Mouse (Mus musculus) layer of hippocampus, adult 2 months (tissue): Measurements from ENCODE around the gene Rtel1. TPM values are rescaled to one million over a fixed set of nuclear protein-coding genes. Genes with fewer than 3 reads are reported as not detected.

ENCODE experiments used
- DNase-seq, 2 experiments: peaks; one replicate each; pipeline ENCODE4 v3.0.0; 2022; ENCODE audit warnings: low spot score in 2 of 2
- H3K27ac ChIP-seq: fragments of 200-600 bp; 2 replicates; pipeline ENCODE4 v1.8.1; 2022
- H3K4me3 ChIP-seq: fragments of 200-600 bp; 2 replicates; pipeline ENCODE4 v1.8.1; 2022; ENCODE audit warnings: mild to moderate bottlenecking
- CTCF ChIP-seq: fragments of 200-600 bp; conservative IDR thresholded peaks from 2 replicates; pipeline ENCODE4 v1.8.1; 2022; ENCODE audit warnings: antibody characterized with exemption, mild to moderate bottlenecking, moderate library complexity
- total RNA-seq, 2 experiments: library from RNA; stranded (reverse); gene quantifications; 2 replicates each; pipeline ENCODE4 v1.2.3; 2021

Rtel1 gene
- total RNA-seq, 2 experiments from 2014 or later, result 37.1 to 40.7 TPM

GRCm38 (mm10) chr2:181381631-181382306 lies 62.2 kb downstream of the Rtel1 start:
- DNase-seq, result no peak
- no peak for TF ChIP-seq CTCF
- Histone ChIP-seq H3K27ac (no peak overlapping the region), H3K4me3 (no peak overlapping the region)

- DNase-seq, result no peak
- Histone ChIP-seq H3K4me3 (no peak overlapping the region), H3K27ac (no peak overlapping the region)
- TF ChIP-seq CTCF, result no peak
Observed at GRCm38 (mm10) chr2:181384463-181384862, 64.9 kb downstream of the Rtel1 start.

GRCm38 (mm10) chr2:181384919-181385391 lies 65.4 kb downstream of the Rtel1 start:
- no peak for TF ChIP-seq CTCF
- Histone ChIP-seq H3K27ac (peak overlapping the region; percentile 62), H3K4me3 (no peak overlapping the region)
- DNase-seq, result peak in 1 of 2 experiments; percentile 37

GRCm38 (mm10) chr2:181385885-181386284 lies 66.3 kb downstream of the Rtel1 start:
- peak; percentile 44 to 67 for DNase-seq
- no peak for TF ChIP-seq CTCF
- H3K27ac ChIP-seq, result peak overlapping the region; percentile 62
- no peak overlapping the region for H3K4me3 ChIP-seq

- DNase-seq, result no peak
- no peak overlapping the region for H3K27ac ChIP-seq
- TF ChIP-seq CTCF, result no peak
Observed at GRCm38 (mm10) chr2:181386663-181387210, 67.2 kb downstream of the Rtel1 start.

GRCm38 (mm10) chr2:181390136-181390870 lies 70.8 kb downstream of the Rtel1 start:
- no peak for DNase-seq
- Histone ChIP-seq H3K4me3 (no peak overlapping the region), H3K27ac (no peak overlapping the region)
- no peak for TF ChIP-seq CTCF

More at GRCm38 (mm10) chr2:181386663-181387210, 67.2 kb downstream of the Rtel1 start:
- no peak overlapping the region for H3K4me3 ChIP-seq

- DNase-seq, result no peak
- no peak for TF ChIP-seq CTCF
- no peak overlapping the region for H3K4me3 ChIP-seq
- H3K27ac ChIP-seq, result no peak overlapping the region
Observed at GRCm38 (mm10) chr2:181391022-181391421, 71.5 kb downstream of the Rtel1 start.

GRCm38 (mm10) chr2:181391541-181391940 lies 72.0 kb downstream of the Rtel1 start:
- Histone ChIP-seq H3K27ac (no peak overlapping the region), H3K4me3 (no peak overlapping the region)
- DNase-seq, result no peak
- TF ChIP-seq CTCF, result no peak

- DNase-seq, result peak; percentile 83 to 87
- Histone ChIP-seq H3K27ac (no peak overlapping the region), H3K4me3 (no peak overlapping the region)
- TF ChIP-seq CTCF, result peak; percentile 96
Observed at GRCm38 (mm10) chr2:181392600-181393213, 73.2 kb downstream of the Rtel1 start.

GRCm38 (mm10) chr2:181394086-181394485 lies 74.5 kb downstream of the Rtel1 start:
- no peak overlapping the region for H3K4me3 ChIP-seq
- DNase-seq, result no peak
- H3K27ac ChIP-seq, result no peak overlapping the region
- no peak for TF ChIP-seq CTCF

- TF ChIP-seq CTCF, result no peak
- no peak for DNase-seq
- H3K4me3 ChIP-seq, result no peak overlapping the region
- H3K27ac ChIP-seq, result no peak overlapping the region
Observed at GRCm38 (mm10) chr2:181397207-181397761, 77.7 kb downstream of the Rtel1 start.

GRCm38 (mm10) chr2:181401497-181401896 lies 82.0 kb downstream of the Rtel1 start:
- TF ChIP-seq CTCF, result no peak
- Histone ChIP-seq H3K4me3 (no peak overlapping the region), H3K27ac (no peak overlapping the region)
- DNase-seq, result no peak

- no peak for TF ChIP-seq CTCF
- no peak overlapping the region for H3K4me3 ChIP-seq
- H3K27ac ChIP-seq, result no peak overlapping the region
- DNase-seq, result no peak
Observed at GRCm38 (mm10) chr2:181403722-181404121, 84.2 kb downstream of the Rtel1 start.

Other genes starting within 250 kb of the Rtel1 start
- gene Kcnq2, start 184.4 kb upstream of the Rtel1 start, total RNA-seq, result 100 to 1,000 TPM; 327 to 335 TPM
- gene Eef1a2, start 162.7 kb upstream of the Rtel1 start, total RNA-seq, result 1,000 to 10,000 TPM; 1,145 to 1,175 TPM
- gene Ppdpf, start 132.5 kb upstream of the Rtel1 start, total RNA-seq, result 10 to 100 TPM; 85.4 to 90.2 TPM
- gene Ptk6, start 117.0 kb upstream of the Rtel1 start, total RNA-seq, result under 1 TPM in 1 of 2 experiments, not detected in 1; 0.10 TPM
- gene Srms, start 106.6 kb upstream of the Rtel1 start, total RNA-seq, result under 1 TPM; 0.12 to 0.41 TPM
- not detected for gene Fndc11, start 99.7 kb upstream of the Rtel1 start, total RNA-seq
- gene Helz2, start 77.7 kb upstream of the Rtel1 start, total RNA-seq, result 1 to 10 TPM; 2.5 to 2.9 TPM
- gene Gmeb2, start 31.7 kb upstream of the Rtel1 start, total RNA-seq, result 10 to 100 TPM; 18.8 to 23.5 TPM
- gene Stmn3, start 5.2 kb upstream of the Rtel1 start, total RNA-seq, result 100 to 1,000 TPM; 527 to 593 TPM
- gene Zgpat, start 45.2 kb downstream of the Rtel1 start, total RNA-seq, result 10 to 100 TPM; 78.3 to 80.7 TPM
- gene Arfrp1, start 45.7 kb downstream of the Rtel1 start, total RNA-seq, result 10 to 100 TPM; 43.2 to 50.1 TPM
- gene Lime1, start 60.3 kb downstream of the Rtel1 start, total RNA-seq, result 10 to 100 TPM; 35.2 to 49.5 TPM
- gene Zbtb46, start 139.7 kb downstream of the Rtel1 start, total RNA-seq, result 1 to 10 TPM; 5.8 to 8.3 TPM
- gene Abhd16b, start 173.5 kb downstream of the Rtel1 start, total RNA-seq, result not detected
- gene Tpd52l2, start 177.4 kb downstream of the Rtel1 start, total RNA-seq, result 10 to 100 TPM; 74.7 to 75.2 TPM
- gene Dnajc5, start 200.7 kb downstream of the Rtel1 start, total RNA-seq, result 100 to 1,000 TPM; 259 to 279 TPM